8 mouse cellular contexts compared by ENCODE assay signal in genomic region chr1:180387750-180388480, GRCm38 (mm10). TPM values are rescaled to one million over a fixed set of nuclear protein-coding genes. Genes with fewer than 3 reads are reported as not detected.
DNase-seq lines count a peak whose midpoint lies in the region; ATAC-seq and TF ChIP-seq lines count a peak whose summit lies in the region.

No protein-coding gene starts in this region.

- no peaks in the 10 kb centered on the region for H3K9me3 ChIP-seq in lung, embryonic 14.5 days (ENCODE audit: low read depth, low read length)
- no peaks in the 10 kb centered on the region for H3K9me3 ChIP-seq in embryonic facial prominence, embryonic 15.5 days (replicated peaks)
- no peaks in the 10 kb centered on the region for H3K9me3 ChIP-seq in intestine, postnatal 0 days (ENCODE audit: control insufficient read depth)
- no peaks in the 10 kb centered on the region for H3K9me3 ChIP-seq in neural tube, embryonic 15.5 days (replicated peaks)

- WGBS in lung, embryonic 14.5 days, result 8% methylated on average over 11 of the region's 11 CpGs
- 5% methylated on average over 11 of the region's 11 CpGs for whole genome bisulfite sequencing in embryonic facial prominence, embryonic 15.5 days
- WGBS in intestine, postnatal 0 days, result 17% methylated on average over 11 of the region's 11 CpGs
- WGBS in neural tube, embryonic 15.5 days, result 12% methylated on average over 11 of the region's 11 CpGs

- H3K4me2 ChIP-seq in lung, embryonic 14.5 days, result peak overlapping the region; percentile 79
- peak overlapping the region; percentile 64 for H3K4me2 ChIP-seq in embryonic facial prominence, embryonic 15.5 days (replicated peaks)
- peak overlapping the region; percentile 65 for H3K4me2 ChIP-seq in intestine, postnatal 0 days (replicated peaks; ENCODE audit: low read depth)
- peak overlapping the region; percentile 69 for H3K4me2 ChIP-seq in neural tube, embryonic 15.5 days

- H3K27me3 ChIP-seq in lung, embryonic 14.5 days (ENCODE audit: insufficient read depth, low read length), result no peaks in the 10 kb centered on the region
- H3K27me3 ChIP-seq in embryonic facial prominence, embryonic 15.5 days, result no peaks in the 10 kb centered on the region
- H3K27me3 ChIP-seq in intestine, postnatal 0 days (replicated peaks; ENCODE audit: control insufficient read depth, insufficient read depth, low read length), result no peaks in the 10 kb centered on the region
- H3K27me3 ChIP-seq in neural tube, embryonic 15.5 days (replicated peaks), result no peaks in the 10 kb centered on the region

- no peak overlapping the region; the same call in 1 of the 2 replicates for H3K9ac ChIP-seq in lung, embryonic 14.5 days
- H3K9ac ChIP-seq in embryonic facial prominence, embryonic 15.5 days, result no peak overlapping the region
- H3K9ac ChIP-seq in intestine, postnatal 0 days (ENCODE audit: low read depth, low read length), result no peak overlapping the region
- no peak overlapping the region; the same call in 1 of the 2 replicates for H3K9ac ChIP-seq in neural tube, embryonic 15.5 days (replicated peaks)

- peak overlapping the region; percentile 38 for H3K4me3 ChIP-seq in lung, embryonic 14.5 days (ENCODE audit: low read depth, low read length)
- H3K4me3 ChIP-seq in embryonic facial prominence, embryonic 15.5 days (replicated peaks), result peak overlapping the region; percentile 41
- peak overlapping the region; percentile 18; the same call in 1 of the 2 replicates for H3K4me3 ChIP-seq in intestine, postnatal 0 days (ENCODE audit: low read depth, low read length)
- peak overlapping the region; percentile 39 for H3K4me3 ChIP-seq in neural tube, embryonic 15.5 days (replicated peaks)

- no peak for ATAC-seq in lung, embryonic 14.5 days (ENCODE audit: insufficient read depth)
- ATAC-seq in embryonic facial prominence, embryonic 15.5 days (ENCODE audit: insufficient number of reproducible peaks, low FRiP score, low TSS enrichment, low read depth), result no peak
- no peak for ATAC-seq in intestine, postnatal 0 days
- ATAC-seq in neural tube, embryonic 15.5 days (ENCODE audit: low FRiP score), result no peak

- H3K4me1 ChIP-seq in lung, embryonic 14.5 days (ENCODE audit: insufficient read depth), result peaks cover 16% of the 10 kb centered on the region
- peaks cover 51% of the 10 kb centered on the region for H3K4me1 ChIP-seq in embryonic facial prominence, embryonic 15.5 days
- peaks cover 18% of the 10 kb centered on the region; the same call in 1 of the 2 replicates for H3K4me1 ChIP-seq in intestine, postnatal 0 days (replicated peaks; ENCODE audit: control insufficient read depth, insufficient read depth, low read length)
- peaks cover 26% of the 10 kb centered on the region for H3K4me1 ChIP-seq in neural tube, embryonic 15.5 days

- no peak for TF ChIP-seq CTCF in lung, embryonic 14.5 days (IDR thresholded peaks at IDR 0.05; ENCODE audit: low read depth)
- TF ChIP-seq CTCF in intestine, postnatal 0 days (IDR thresholded peaks at IDR 0.05; ENCODE audit: low read depth), result no peak

- DNase-seq in lung, embryonic 14.5 days, result no peak
- DNase-seq in lung, postnatal 14 days, result no peak
- DNase-seq in layer of hippocampus, adult 9-10 months (ENCODE audit: low spot score), result no peak
- no peak for DNase-seq in ovary, postnatal 14 days (ENCODE audit: low spot score)
- DNase-seq in kidney, adult 9 months, result no peak

- H3K27ac ChIP-seq in lung, embryonic 14.5 days (ENCODE audit: low read depth), result peak overlapping the region; percentile 91
- H3K27ac ChIP-seq in embryonic facial prominence, embryonic 15.5 days (replicated peaks), result peak overlapping the region; percentile 95
- peak overlapping the region; percentile 84; the same call in 1 of the 2 replicates for H3K27ac ChIP-seq in intestine, postnatal 0 days (ENCODE audit: low read depth, low read length)
- peak overlapping the region; percentile 79 for H3K27ac ChIP-seq in neural tube, embryonic 15.5 days (replicated peaks)

- no peaks in the 10 kb centered on the region for H3K36me3 ChIP-seq in lung, embryonic 14.5 days (ENCODE audit: insufficient read depth)
- H3K36me3 ChIP-seq in embryonic facial prominence, embryonic 15.5 days, result no peaks in the 10 kb centered on the region
- H3K36me3 ChIP-seq in intestine, postnatal 0 days (ENCODE audit: control insufficient read depth, insufficient read depth), result no peaks in the 10 kb centered on the region
- H3K36me3 ChIP-seq in neural tube, embryonic 15.5 days, result no peaks in the 10 kb centered on the region

RNA-seq across cellular contexts. Expression of gene Itpkb, which starts 57.6 kb away (rescaled TPM):
- 8.1 and 9.0 TPM in 2 replicates for polyA plus RNA-seq in lung, embryonic 14.5 days (2014; fragmentation: Nextera tagmentation; extraction: Ambion mirVana)
- 12.3 and 13.5 TPM in 2 replicates for polyA plus RNA-seq in embryonic facial prominence, embryonic 15.5 days (2015; fragmentation: Nextera tagmentation; extraction: Ambion mirVana)
- 2.3 and 3.4 TPM in 2 replicates for polyA plus RNA-seq in intestine, postnatal 0 days (2015; fragmentation: Nextera tagmentation; extraction: Ambion mirVana)
- polyA plus RNA-seq in neural tube, embryonic 15.5 days (2015; fragmentation: Nextera tagmentation; extraction: Ambion mirVana), result 4.1 and 5.3 TPM in 2 replicates
